Mouse (Mus musculus) lung, embryonic 16.5 days (tissue): ENCODE results near the gene Lzts3. TPM values are rescaled to one million over a fixed set of nuclear protein-coding genes. Genes with fewer than 3 reads are reported as not detected.

Experiments used
- ATAC-seq: fragments of 200-750 bp; cut with Nextera tagmentation; 2 replicates; pipeline ENCODE4 v1.8.0; 2017; ENCODE audit warnings: low read depth, mild to moderate bottlenecking, moderate library complexity
- H3K27ac ChIP-seq: fragments of 300-500 bp; sonication (generic); 2 replicates; pipeline ENCODE4 v1.5.1; 2014; ENCODE audit warnings: mild to moderate bottlenecking, control low read depth, low read length
- H3K27me3 ChIP-seq: fragments of 300-500 bp; sonication (generic); 2 replicates; pipeline ENCODE4 v1.6.1; 2014; ENCODE audit warnings: low read depth, low read length, mixed read lengths; ENCODE audit not compliant: control insufficient read depth, insufficient read depth
- H3K36me3 ChIP-seq: fragments of 300-500 bp; sonication (generic); 2 replicates; pipeline ENCODE4 v1.6.1; 2014; ENCODE audit warnings: low read length; ENCODE audit not compliant: control insufficient read depth, insufficient read depth
- H3K4me1 ChIP-seq: fragments of 300-500 bp; sonication (generic); replicated peaks from 2 replicates; pipeline ENCODE4 v1.6.1; 2014; ENCODE audit warnings: low read length, mixed read lengths; ENCODE audit not compliant: control insufficient read depth, insufficient read depth
- H3K4me2 ChIP-seq: fragments of 300-500 bp; sonication (generic); 2 replicates; pipeline ENCODE4 v1.6.1; 2014; ENCODE audit warnings: low read depth, low read length, control low read depth
- H3K4me3 ChIP-seq: fragments of 300-500 bp; sonication (generic); 2 replicates; pipeline ENCODE4 v1.5.1; 2014; ENCODE audit warnings: mild to moderate bottlenecking, low read length, control low read depth
- H3K9ac ChIP-seq: fragments of 300-500 bp; sonication (generic); 2 replicates; pipeline ENCODE4 v1.6.1; 2014; ENCODE audit warnings: low read length, control low read depth
- H3K9me3 ChIP-seq: fragments of 300-500 bp; sonication (generic); 2 replicates; pipeline ENCODE4 v1.6.1; 2016; ENCODE audit warnings: low read length; ENCODE audit not compliant: control insufficient read depth
- WGBS: fragments of 180-500 bp; shearing (Covaris S2); extraction: QIAGEN DNeasy Blood & Tissue Kit; methylation state at CpG from one replicate; pipeline ENCODE4 v1.1.7; 2014; 5-methylcytosine and 5-hydroxymethylcytosine counted together
- polyA plus RNA-seq: library from polyadenylated mRNA; unstranded; fragments of >200 nt; fragmentation: Nextera tagmentation; extraction: Ambion mirVana; gene quantifications from 2 replicates; pipeline ENCODE4 v1.2.1, GENCODE M21; 2015

The Lzts3 gene
- polyA plus RNA-seq, 1 experiment from 2014 or later = 3.1 TPM

DNA sequence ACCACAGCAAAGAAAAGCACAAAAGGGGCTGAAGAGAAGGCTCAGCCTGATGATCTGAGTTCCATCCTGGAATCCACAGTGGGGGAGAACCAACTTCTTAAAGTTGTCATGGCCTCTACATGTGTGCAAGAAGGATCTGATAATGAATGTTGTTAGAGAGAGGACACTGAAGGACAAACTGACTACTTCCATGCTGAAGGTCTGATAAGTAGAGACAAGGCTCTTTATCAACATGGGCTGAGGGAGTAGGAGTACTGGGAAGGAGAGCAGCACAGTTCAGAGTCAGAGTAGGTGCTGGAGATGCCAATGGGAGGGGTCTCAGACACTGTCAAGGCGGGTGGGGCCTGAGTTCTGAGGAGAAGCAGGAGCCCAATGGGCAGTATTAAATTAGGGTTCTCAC is 47.0 kb downstream of the Lzts3 start:
- WGBS = 94% methylated on average over 1 of the region's 1 CpGs
- H3K27me3 ChIP-seq = no peaks in the 10 kb centered on the region
- ATAC-seq = no peak
- no peak overlapping the region for H3K9ac ChIP-seq
- H3K36me3 ChIP-seq = peaks cover 29% of the 10 kb centered on the region
- H3K9me3 ChIP-seq = no peaks in the 10 kb centered on the region
- H3K4me2 ChIP-seq = no peak overlapping the region
- H3K4me3 ChIP-seq = no peak overlapping the region
- H3K4me1 ChIP-seq = no peaks in the 10 kb centered on the region
- H3K27ac ChIP-seq = no peak overlapping the region

DNA sequence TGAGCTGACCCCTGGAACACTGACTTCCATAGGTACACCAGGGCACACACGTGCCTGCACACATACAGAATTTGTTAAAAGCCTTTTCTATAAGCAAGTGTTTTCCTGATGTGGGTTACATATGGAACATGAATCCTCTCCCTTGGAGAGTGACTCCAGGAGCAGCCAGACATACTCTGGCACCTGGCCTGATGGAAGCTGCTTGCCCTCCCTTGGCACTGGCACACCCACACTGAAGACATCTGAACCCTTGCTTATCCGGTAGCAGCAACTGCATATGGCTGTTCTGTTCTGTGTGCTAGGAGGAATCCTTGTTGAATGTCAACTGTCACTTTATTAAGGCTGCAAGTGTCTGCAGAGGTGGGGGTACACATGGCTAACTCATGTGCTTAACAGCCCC is 51.6 kb downstream of the Lzts3 start:
- ATAC-seq = no peak
- no peaks in the 10 kb centered on the region for H3K4me1 ChIP-seq
- no peaks in the 10 kb centered on the region for H3K9me3 ChIP-seq
- no peak overlapping the region for H3K27ac ChIP-seq
- H3K36me3 ChIP-seq = peaks cover 4% of the 10 kb centered on the region
- H3K4me3 ChIP-seq = no peak overlapping the region
- H3K4me2 ChIP-seq = no peak overlapping the region
- no peaks in the 10 kb centered on the region for H3K27me3 ChIP-seq
- H3K9ac ChIP-seq = no peak overlapping the region
- 87% methylated on average over 2 of the region's 2 CpGs for WGBS

DNA sequence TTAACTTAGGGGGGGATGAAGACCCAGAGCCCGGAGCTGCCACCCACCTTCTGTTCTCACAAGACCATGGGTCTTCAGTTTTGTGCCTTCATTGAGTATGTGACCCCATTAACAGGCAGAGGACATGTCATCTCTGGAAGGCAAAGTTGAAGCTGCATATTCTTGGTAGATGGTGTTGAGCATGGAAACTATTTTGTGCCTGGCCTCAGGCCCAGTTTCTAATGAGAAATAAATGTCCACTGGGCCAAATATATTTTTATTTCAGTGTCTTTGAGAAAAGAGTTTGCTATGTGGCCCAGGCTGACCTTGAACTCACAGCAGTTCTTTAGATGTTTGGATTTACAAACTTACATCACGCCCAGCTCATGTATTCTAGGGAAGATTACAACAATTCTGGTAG is 52.8 kb downstream of the Lzts3 start:
- Histone ChIP-seq H3K9ac (no peak overlapping the region), H3K27ac (no peak overlapping the region), H3K27me3 (no peaks in the 10 kb centered on the region), H3K4me2 (no peak overlapping the region), H3K4me1 (no peaks in the 10 kb centered on the region), H3K36me3 (peaks cover 2% of the 10 kb centered on the region), H3K4me3 (no peak overlapping the region), H3K9me3 (no peaks in the 10 kb centered on the region)
- 0 out of 2 replicates have a peak, but pooled peaks have one; percentile 10 for ATAC-seq
- WGBS = 85% methylated on average over 2 of the region's 2 CpGs

DNA sequence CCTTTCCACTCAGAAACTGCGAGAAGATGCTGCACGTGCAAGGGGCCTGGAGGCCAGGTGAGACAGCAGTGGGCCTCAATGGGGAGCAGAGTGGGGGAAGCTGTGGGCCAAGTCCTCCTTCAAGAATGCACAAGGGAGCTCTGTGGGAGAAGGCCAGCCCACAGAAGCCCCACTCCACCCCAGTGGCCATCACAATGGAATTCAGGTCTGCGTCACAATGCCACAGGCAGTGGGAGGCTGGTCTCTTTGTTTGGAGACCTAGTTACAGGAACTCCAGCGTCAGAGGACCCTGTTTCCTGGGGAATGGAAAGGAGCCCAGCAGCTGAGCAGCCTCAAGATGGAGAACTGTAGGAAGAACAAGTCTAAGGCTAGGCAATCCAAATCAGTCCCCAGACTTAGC is 53.4 kb downstream of the Lzts3 start:
- Histone ChIP-seq H3K9ac (no peak overlapping the region), H3K36me3 (no peaks in the 10 kb centered on the region; the same call in none of the 2 replicates), H3K4me3 (no peak overlapping the region), H3K9me3 (no peaks in the 10 kb centered on the region), H3K4me2 (no peak overlapping the region), H3K27me3 (no peaks in the 10 kb centered on the region), H3K27ac (no peak overlapping the region), H3K4me1 (no peaks in the 10 kb centered on the region)
- WGBS = 60% methylated on average over 4 of the region's 4 CpGs
- ATAC-seq = no peak

DNA sequence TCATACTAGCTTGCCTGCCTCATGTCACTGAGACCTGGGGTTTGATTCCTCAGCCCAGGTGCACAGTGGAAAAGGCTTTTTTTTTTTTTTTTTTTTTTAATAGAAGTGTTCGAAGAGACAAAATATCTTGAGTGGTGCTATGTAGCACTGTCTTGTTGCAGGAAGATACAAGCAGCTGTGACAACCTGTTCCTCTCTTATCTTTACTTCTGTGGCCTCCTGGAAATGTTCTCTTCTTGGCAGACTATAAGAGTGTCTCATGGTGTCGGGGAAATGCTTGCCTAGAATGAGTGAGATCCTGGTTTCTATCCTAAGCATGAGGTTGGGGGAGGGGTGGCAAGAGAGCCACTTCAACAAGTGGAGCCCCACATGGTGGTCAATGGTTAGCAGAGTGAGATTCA is 54.2 kb downstream of the Lzts3 start:
- no peak overlapping the region for H3K27ac ChIP-seq
- H3K4me3 ChIP-seq = no peak overlapping the region
- ATAC-seq = no peak
- no peaks in the 10 kb centered on the region for H3K9me3 ChIP-seq
- H3K4me1 ChIP-seq = no peaks in the 10 kb centered on the region
- peaks cover under 1% of the 10 kb centered on the region; the same call in 1 of the 2 replicates for H3K27me3 ChIP-seq
- whole genome bisulfite sequencing = 66% methylated on average over 2 of the region's 2 CpGs
- H3K36me3 ChIP-seq = no peaks in the 10 kb centered on the region; the same call in none of the 2 replicates
- H3K9ac ChIP-seq = no peak overlapping the region
- no peak overlapping the region for H3K4me2 ChIP-seq

DNA sequence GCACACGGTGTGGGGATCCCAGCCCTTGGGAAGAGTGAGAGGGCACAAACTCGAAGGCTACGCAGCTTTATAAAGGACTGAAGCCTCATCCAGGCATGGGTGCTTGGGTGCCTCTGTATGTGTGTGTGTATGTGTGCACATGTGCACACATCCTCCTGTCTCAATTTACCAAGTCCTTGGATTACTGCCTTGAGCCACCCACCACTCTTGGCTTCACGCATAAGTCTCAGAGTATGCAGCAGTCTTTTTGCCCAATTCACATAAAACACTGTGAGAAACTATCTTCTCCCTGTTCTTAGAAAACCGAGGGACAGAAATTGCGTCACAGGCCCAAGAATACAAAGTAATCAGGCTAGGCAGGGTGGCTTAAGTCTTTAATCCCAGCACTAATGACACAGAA is 56.6 kb downstream of the Lzts3 start:
- 84% methylated on average over 6 of the region's 6 CpGs for WGBS
- no peak overlapping the region for H3K9ac ChIP-seq
- H3K4me2 ChIP-seq = no peak overlapping the region
- ATAC-seq = no peak
- peaks cover 20% of the 10 kb centered on the region for H3K27me3 ChIP-seq
- no peaks in the 10 kb centered on the region for H3K9me3 ChIP-seq
- no peak overlapping the region for H3K27ac ChIP-seq
- no peaks in the 10 kb centered on the region for H3K4me1 ChIP-seq
- no peaks in the 10 kb centered on the region; the same call in 1 of the 2 replicates for H3K36me3 ChIP-seq
- H3K4me3 ChIP-seq = no peak overlapping the region

DNA sequence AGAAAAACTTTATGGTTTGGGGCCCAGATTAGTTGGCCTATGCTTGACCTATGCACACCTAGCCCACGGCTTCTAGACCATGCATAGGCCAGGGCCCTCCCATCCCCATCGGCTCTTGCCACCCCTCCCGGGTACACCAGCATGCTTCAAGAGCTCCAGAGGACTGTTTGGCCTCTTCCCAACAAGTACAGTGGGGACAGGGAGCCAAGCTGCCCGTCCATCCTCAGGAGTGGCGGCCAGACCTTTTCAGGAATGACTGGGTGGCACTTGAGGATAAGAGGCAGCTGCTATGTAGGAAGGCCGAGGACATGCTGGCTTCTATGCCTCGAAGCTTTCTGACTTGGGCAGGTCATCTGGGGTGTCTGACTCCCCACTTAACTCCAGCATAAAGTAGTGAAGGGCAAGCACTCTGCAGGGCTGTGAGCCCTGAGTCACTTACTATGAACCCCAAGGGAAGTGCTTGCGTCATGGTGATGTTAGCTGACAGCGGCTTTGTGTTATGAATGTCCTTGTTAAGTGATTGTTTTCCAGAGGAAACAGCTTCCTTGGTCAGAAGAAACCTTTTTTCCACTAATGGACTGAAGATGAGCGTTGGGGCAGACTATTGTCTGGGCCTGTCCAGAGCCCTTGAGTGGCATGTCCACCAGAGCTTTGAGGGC is 58.6 kb downstream of the Lzts3 start:
- H3K27me3 ChIP-seq = peaks cover 39% of the 10 kb centered on the region
- H3K9ac ChIP-seq = no peak overlapping the region
- no peaks in the 10 kb centered on the region for H3K36me3 ChIP-seq
- H3K9me3 ChIP-seq = no peaks in the 10 kb centered on the region
- ATAC-seq = peak; percentile 56
- no peak overlapping the region for H3K4me2 ChIP-seq
- H3K27ac ChIP-seq = no peak overlapping the region
- no peak overlapping the region for H3K4me3 ChIP-seq
- WGBS = 47% methylated on average over 10 of the region's 10 CpGs
- peaks cover 6% of the 10 kb centered on the region for H3K4me1 ChIP-seq

Other genes starting within 250 kb of the Lzts3 start
- gene Cpxm1, start 245.2 kb downstream of the Lzts3 start, polyA plus RNA-seq = 62.2 and 65.8 TPM in 2 replicates
- gene Gm28372, start 237.6 kb downstream of the Lzts3 start, polyA plus RNA-seq = not detected in 2 replicates
- 0.31 TPM in 1 of 2 replicates, not detected in the other for gene 1700020A23Rik, start 237.5 kb downstream of the Lzts3 start, polyA plus RNA-seq
- not detected in 2 replicates for gene Tmem239, start 236.3 kb downstream of the Lzts3 start, polyA plus RNA-seq
- gene Vps16, start 218.5 kb downstream of the Lzts3 start, polyA plus RNA-seq = 84.3 and 84.5 TPM in 2 replicates
- gene Pced1a, start 218.1 kb downstream of the Lzts3 start, polyA plus RNA-seq = 14.4 TPM in 2 replicates
- gene Ptpra, start 192.5 kb downstream of the Lzts3 start, polyA plus RNA-seq = 68.0 and 68.3 TPM in 2 replicates
- 71.8 and 78.7 TPM in 2 replicates for gene Mrps26, start 79.1 kb downstream of the Lzts3 start, polyA plus RNA-seq
- not detected in 2 replicates for gene Oxt, start 66.6 kb downstream of the Lzts3 start, polyA plus RNA-seq
- gene Avp, start 60.2 kb downstream of the Lzts3 start, polyA plus RNA-seq = not detected in 2 replicates
- gene Fastkd5, start 12.8 kb downstream of the Lzts3 start, polyA plus RNA-seq = 15.4 and 16.6 TPM in 2 replicates
- gene Ubox5, start 12.8 kb downstream of the Lzts3 start, polyA plus RNA-seq = 9.0 and 10.8 TPM in 2 replicates
- 64.9 and 65.7 TPM in 2 replicates for gene Ddrgk1, start 21.9 kb upstream of the Lzts3 start, polyA plus RNA-seq
- gene Itpa, start 24.8 kb upstream of the Lzts3 start, polyA plus RNA-seq = 91.6 and 95.9 TPM in 2 replicates
- 0.53 and 0.88 TPM in 2 replicates for gene Slc4a11, start 54.7 kb upstream of the Lzts3 start, polyA plus RNA-seq